Mouse (Mus musculus) midbrain, embryonic 14.5 days (tissue): Measurements from ENCODE around the gene Yif1a. TPM values are rescaled to one million over a fixed set of nuclear protein-coding genes. Genes with fewer than 3 reads are reported as not detected.

Source experiments
- ATAC-seq: fragments of 200-750 bp; cut with Nextera tagmentation; 2 replicates; pipeline ENCODE4 v1.8.0; 2017; ENCODE audit warnings: moderate number of reproducible peaks, moderate library complexity; ENCODE audit not compliant: low FRiP score, low TSS enrichment
- DNase-seq: peaks from one replicate; pipeline ENCODE4 v3.0.0-alpha.2; 2015
- H3K27ac ChIP-seq: fragments of 300-500 bp; sonication (generic); replicated peaks from 2 replicates; pipeline ENCODE4 v1.5.1; 2014; ENCODE audit warnings: mild to moderate bottlenecking, low read depth, low read length, moderate library complexity
- H3K27me3 ChIP-seq: fragments of 300-500 bp; sonication (generic); 2 replicates; pipeline ENCODE4 v1.6.1; 2014; ENCODE audit warnings: low read length, control low read depth, mixed read lengths; ENCODE audit not compliant: control insufficient read depth, insufficient read depth
- H3K36me3 ChIP-seq: fragments of 300-500 bp; sonication (generic); 2 replicates; pipeline ENCODE4 v1.6.1; 2014; ENCODE audit warnings: low read length, control low read depth; ENCODE audit not compliant: control insufficient read depth, insufficient read depth
- H3K4me1 ChIP-seq: fragments of 300-500 bp; sonication (generic); 2 replicates; pipeline ENCODE4 v1.6.1; 2014; ENCODE audit warnings: mild to moderate bottlenecking, antibody characterized with exemption, low read length, control low read depth; ENCODE audit not compliant: control insufficient read depth, insufficient read depth
- H3K4me2 ChIP-seq: fragments of 300-500 bp; sonication (generic); 2 replicates; pipeline ENCODE4 v1.6.1; 2014; ENCODE audit warnings: mild to moderate bottlenecking, low read length, moderate library complexity
- H3K4me3 ChIP-seq: fragments of 300-500 bp; sonication (generic); replicated peaks from 2 replicates; pipeline ENCODE4 v1.5.1; 2014; ENCODE audit warnings: low read depth, low read length
- H3K9ac ChIP-seq: fragments of 300-500 bp; sonication (generic); replicated peaks from 2 replicates; pipeline ENCODE4 v1.6.1; 2014; ENCODE audit warnings: mild to moderate bottlenecking, low read length, moderate library complexity
- H3K9me3 ChIP-seq: fragments of 300-500 bp; sonication (generic); 2 replicates; pipeline ENCODE4 v1.6.1; 2016; ENCODE audit warnings: low read length, control low read depth, mixed read lengths; ENCODE audit not compliant: control insufficient read depth
- WGBS: fragments of 180-500 bp; shearing (Covaris S2); extraction: QIAGEN DNeasy Blood & Tissue Kit; methylation state at CpG from one replicate; pipeline ENCODE4 v1.1.7; 2014; 5-methylcytosine and 5-hydroxymethylcytosine counted together
- polyA plus RNA-seq: library from polyadenylated mRNA; unstranded; fragments of >200 nt; fragmentation: Nextera tagmentation; extraction: Ambion mirVana; gene quantifications from 2 replicates; pipeline ENCODE4 v1.2.1, GENCODE M21; 2014

Yif1a gene
- polyA plus RNA-seq, 1 experiment from 2014 or later: 62.2 TPM

DNA sequence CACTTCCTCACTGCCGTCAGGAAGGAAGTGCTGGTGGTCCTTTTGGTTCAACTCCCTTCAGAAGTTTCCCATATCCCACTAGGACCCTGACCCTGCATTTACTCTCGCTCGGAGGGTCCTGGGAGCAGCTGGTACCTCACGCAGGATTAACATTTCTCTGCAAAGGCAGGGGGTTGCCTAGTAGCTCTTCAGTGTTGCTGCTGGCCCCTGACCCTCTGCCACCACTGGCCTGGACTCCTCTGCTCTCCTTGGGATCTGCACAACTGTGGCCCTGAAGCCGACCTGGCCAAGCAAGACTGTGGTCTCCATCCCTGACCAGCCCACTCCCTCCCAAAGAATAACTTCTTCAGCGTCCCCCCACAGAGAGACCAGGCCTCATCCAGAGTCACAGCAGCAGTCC lies 39.0 kb upstream of the Yif1a start:
- Histone ChIP-seq H3K27ac (no peak overlapping the region), H3K4me2 (no peak overlapping the region), H3K4me1 (0 out of 2 replicates have a peak, but pooled peaks cover 4% of the 10 kb centered on the region), H3K27me3 (peaks cover 37% of the 10 kb centered on the region), H3K9me3 (no peaks in the 10 kb centered on the region), H3K36me3 (peaks cover 44% of the 10 kb centered on the region), H3K9ac (no peak overlapping the region), H3K4me3 (no peak overlapping the region)
- DNase-seq (no peak), ATAC-seq (no peak)
- WGBS: 40% methylated on average over 6 of the region's 6 CpGs

DNA sequence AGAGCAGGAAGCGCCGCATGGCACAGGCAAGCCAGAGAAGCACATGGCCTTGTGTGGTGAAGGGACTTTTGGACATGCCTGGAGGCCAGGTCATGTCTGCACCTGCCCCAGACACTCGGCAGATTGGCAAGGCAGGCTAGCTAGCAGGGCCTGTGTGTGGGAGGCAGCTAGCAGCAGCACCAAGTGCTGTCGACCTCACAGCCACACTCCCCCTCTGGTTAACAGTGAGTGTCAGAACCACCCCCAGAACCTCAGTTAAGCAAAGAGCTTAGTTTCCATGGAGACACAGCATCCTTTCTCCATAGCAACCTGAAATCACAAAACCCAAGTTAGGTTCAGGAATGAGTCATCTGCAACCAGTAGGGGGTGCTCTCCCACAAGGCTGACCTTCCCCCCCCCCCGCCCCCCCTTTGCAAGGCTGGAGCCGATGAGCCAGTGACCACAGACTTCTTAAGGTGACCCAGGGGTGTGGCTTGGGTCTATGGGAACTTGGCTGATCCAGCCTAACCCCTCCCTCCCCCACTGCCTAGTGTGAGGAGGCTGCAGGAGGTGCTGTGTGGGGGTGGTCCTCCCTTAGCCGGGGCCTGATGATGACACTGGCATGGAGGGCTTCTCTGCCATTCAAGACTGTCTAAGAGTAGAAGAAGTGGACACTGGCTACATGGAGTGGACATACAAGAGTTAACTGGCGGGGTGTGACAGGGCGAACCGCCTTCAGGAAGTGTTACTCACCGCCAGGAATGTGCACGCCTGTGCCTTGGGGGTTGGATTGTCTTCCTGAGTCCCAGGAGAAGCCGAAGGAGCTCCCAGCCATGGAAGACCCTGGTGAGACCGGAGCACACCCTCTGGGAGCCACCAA lies 38.1 kb upstream of the Yif1a start, which contains the start of gene Rin1:
TSS of gene Rin1 (plus strand) at position 435 of the 859 bp plus-strand sequence.
- 0 out of 2 replicates have a peak within 1 kb of the TSS, but pooled peaks have one; percentile 9 for H3K9ac ChIP-seq
- DNase-seq (peak; percentile 76), ATAC-seq (no peak)
- 12% methylated on average over 14 of the region's 14 CpGs for WGBS
- no peaks in the 10 kb centered on the region for H3K9me3 ChIP-seq
- no peak within 1 kb of the TSS for H3K27ac ChIP-seq
- H3K27me3 ChIP-seq: peaks cover 37% of the 10 kb centered on the region
- no peak within 1 kb of the TSS for H3K4me3 ChIP-seq
- H3K4me2 ChIP-seq: no peak within 1 kb of the TSS
- 0 out of 2 replicates have a peak, but pooled peaks cover 4% of the 10 kb centered on the region for H3K4me1 ChIP-seq
- H3K36me3 ChIP-seq: peaks cover 42% of the 10 kb centered on the region

DNA sequence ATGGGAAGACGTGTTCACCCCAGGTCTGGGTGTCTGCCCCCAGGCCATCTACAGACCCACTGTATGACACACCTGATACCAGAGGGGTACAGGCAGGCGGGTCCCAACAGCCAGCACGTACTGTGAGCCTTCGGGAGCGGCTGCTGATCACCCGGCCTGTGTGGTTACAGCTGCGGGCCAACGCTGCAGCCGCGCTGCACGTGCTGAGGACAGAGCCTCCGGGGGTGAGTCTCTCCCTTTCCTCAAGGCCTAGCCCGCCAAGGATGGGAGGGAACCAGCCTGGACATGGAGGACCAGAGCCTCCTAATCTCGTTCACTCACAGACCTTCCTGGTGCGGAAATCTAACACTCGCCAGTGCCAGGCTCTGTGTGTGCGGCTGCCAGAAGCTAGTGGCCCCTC lies 37.3 kb upstream of the Yif1a start:
- Histone ChIP-seq H3K27ac (no peak overlapping the region), H3K4me3 (no peak overlapping the region), H3K9ac (0 out of 2 replicates have a peak overlapping the region, but pooled peaks have one; percentile 9), H3K36me3 (peaks cover 35% of the 10 kb centered on the region), H3K27me3 (peaks cover 37% of the 10 kb centered on the region), H3K9me3 (no peaks in the 10 kb centered on the region), H3K4me2 (no peak overlapping the region), H3K4me1 (0 out of 2 replicates have a peak, but pooled peaks cover 4% of the 10 kb centered on the region)
- WGBS: 6% methylated on average over 17 of the region's 17 CpGs
- DNase-seq: no peak
- ATAC-seq: no peak

- Histone ChIP-seq H3K4me2 (no peak overlapping the region), H3K27ac (no peak overlapping the region), H3K36me3 (peaks cover 30% of the 10 kb centered on the region), H3K4me3 (no peak overlapping the region), H3K27me3 (peaks cover 37% of the 10 kb centered on the region), H3K9ac (0 out of 2 replicates have a peak overlapping the region, but pooled peaks have one; percentile 9), H3K4me1 (0 out of 2 replicates have a peak, but pooled peaks cover 4% of the 10 kb centered on the region), H3K9me3 (no peaks in the 10 kb centered on the region)
- DNase-seq (no peak), ATAC-seq (no peak)
- 30% methylated on average over 3 of the region's 3 CpGs for WGBS
Observed at GRCm38 (mm10) chr19:5051515-5051914, 36.8 kb upstream of the Yif1a start.

DNA sequence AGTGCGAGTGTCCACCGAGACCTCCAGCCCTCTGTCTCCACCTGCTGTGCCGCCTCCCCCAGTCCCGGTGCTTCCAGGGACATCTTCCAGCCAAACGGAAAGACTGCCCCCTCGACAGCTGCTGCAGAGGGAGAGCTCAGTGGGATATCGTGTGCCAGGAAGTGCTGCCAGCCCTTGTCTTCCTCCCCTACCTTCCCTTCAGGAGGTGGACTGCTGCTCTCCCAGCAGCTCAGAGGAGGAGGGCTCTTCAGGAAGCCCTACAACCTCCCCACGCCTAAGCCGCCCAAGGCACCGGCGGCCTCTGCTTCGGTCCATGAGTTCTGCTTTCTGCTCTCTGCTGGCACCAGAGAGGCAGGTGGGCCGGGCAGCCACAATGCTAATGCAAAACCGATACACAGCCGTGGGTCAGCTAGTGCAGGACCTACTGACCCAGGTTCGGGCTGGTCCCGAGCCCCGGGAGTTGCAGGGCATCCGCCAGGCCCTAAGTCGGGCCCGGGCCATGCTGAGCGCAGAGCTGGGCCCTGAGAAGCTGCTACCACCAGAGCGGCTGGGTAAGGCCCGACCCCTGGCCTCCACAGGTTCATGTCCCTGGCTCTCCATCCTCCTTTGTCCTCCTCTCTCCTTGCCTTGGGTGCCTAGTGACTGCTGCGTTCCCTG lies 36.0 kb upstream of the Yif1a start:
- Histone ChIP-seq H3K9me3 (no peaks in the 10 kb centered on the region), H3K4me2 (no peak overlapping the region), H3K27me3 (peaks cover 37% of the 10 kb centered on the region), H3K4me3 (no peak overlapping the region), H3K36me3 (peaks cover 22% of the 10 kb centered on the region), H3K9ac (no peak overlapping the region), H3K27ac (no peak overlapping the region), H3K4me1 (0 out of 2 replicates have a peak, but pooled peaks cover 4% of the 10 kb centered on the region)
- DNase-seq (no peak), ATAC-seq (no peak)
- 27% methylated on average over 25 of the region's 25 CpGs for WGBS

GRCm38 (mm10) chr19:5052853-5053252 lies 35.5 kb upstream of the Yif1a start:
- H3K4me2 ChIP-seq: no peak overlapping the region
- no peak for DNase-seq
- no peak for ATAC-seq
- peaks cover 18% of the 10 kb centered on the region for H3K36me3 ChIP-seq
- H3K27me3 ChIP-seq: peaks cover 37% of the 10 kb centered on the region
- no peaks in the 10 kb centered on the region for H3K9me3 ChIP-seq
- H3K4me3 ChIP-seq: no peak overlapping the region
- no peak overlapping the region for H3K27ac ChIP-seq
- no peak overlapping the region for H3K9ac ChIP-seq
- WGBS: 59% methylated on average over 17 of the region's 17 CpGs
- 0 out of 2 replicates have a peak, but pooled peaks cover 4% of the 10 kb centered on the region for H3K4me1 ChIP-seq

DNA sequence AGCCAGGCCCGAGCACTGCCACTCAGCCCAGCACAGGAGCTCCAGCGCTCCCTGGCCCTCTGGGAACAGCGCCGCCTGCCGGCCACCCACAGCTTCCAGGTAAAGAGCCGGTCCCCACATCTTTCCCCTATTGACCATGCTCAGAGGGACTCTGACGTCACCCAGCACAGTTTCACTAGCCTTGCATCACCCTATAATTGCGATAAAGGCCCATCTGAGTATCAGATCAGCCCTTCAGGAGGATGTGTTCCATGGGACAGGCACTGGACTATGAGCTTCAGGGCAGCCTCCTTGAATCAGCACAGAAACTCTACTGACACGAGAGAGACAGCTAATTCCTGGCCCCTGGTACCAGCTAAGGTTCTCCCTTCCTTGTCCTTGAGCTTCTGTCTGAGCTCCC lies 34.4 kb upstream of the Yif1a start:
- Histone ChIP-seq H3K36me3 (peaks cover 8% of the 10 kb centered on the region), H3K4me2 (no peak overlapping the region), H3K27me3 (peaks cover 37% of the 10 kb centered on the region), H3K9me3 (no peaks in the 10 kb centered on the region), H3K4me3 (no peak overlapping the region), H3K27ac (no peak overlapping the region), H3K4me1 (0 out of 2 replicates have a peak, but pooled peaks cover 6% of the 10 kb centered on the region), H3K9ac (no peak overlapping the region)
- WGBS: 25% methylated on average over 9 of the region's 9 CpGs
- DNase-seq (peak; percentile 56), ATAC-seq (no peak)

DNA sequence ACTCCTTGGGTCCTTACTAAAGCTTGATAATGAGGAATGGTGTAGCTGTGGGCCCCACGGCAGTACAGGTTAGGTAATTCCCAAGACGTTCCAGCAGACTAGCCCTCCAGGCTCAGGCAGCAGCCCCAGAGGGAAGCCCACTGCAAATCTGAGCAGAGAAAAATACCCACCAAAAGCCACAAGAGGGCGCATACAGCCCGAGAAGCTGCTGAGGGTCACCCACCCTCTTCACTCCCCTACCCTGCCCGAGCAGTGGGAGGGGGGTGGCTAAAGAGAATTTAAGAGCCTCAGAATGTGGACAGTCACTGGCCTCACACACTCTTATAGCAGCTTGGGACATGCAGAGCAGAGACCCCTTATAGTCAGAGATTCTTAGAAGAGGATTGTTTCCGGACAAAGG lies 32.1 kb upstream of the Yif1a start:
- Histone ChIP-seq H3K4me1 (0 out of 2 replicates have a peak, but pooled peaks cover 8% of the 10 kb centered on the region), H3K9me3 (no peaks in the 10 kb centered on the region), H3K36me3 (no peaks in the 10 kb centered on the region), H3K4me3 (no peak overlapping the region), H3K27ac (no peak overlapping the region), H3K4me2 (no peak overlapping the region), H3K27me3 (peaks cover 21% of the 10 kb centered on the region), H3K9ac (no peak overlapping the region)
- DNase-seq: peak; percentile 83
- ATAC-seq: no peak; the same call in 1 of the 2 replicates
- 7% methylated on average over 6 of the region's 6 CpGs for WGBS
